Mouse (Mus musculus): ENCODE data around the gene Pdcd4.
"Not testable (repeated sequence)": the region's sequence is repeated elsewhere in the genome, so short reads cannot be mapped to it uniquely, and the experiment has no call there.

GRCm38 (mm10) chr19:53921996-53922395 is 30.0 kb downstream of the Pdcd4 start:
- TF ChIP-seq CTCF (IDR thresholded peaks at IDR 0.05) = not testable (repeated sequence)
- TF ChIP-seq EP300 (IDR thresholded peaks at IDR 0.05) = peak; percentile 74

Data from lung, postnatal 0 days (tissue).